Mouse (Mus musculus) lung, postnatal 0 days (tissue): ENCODE results near the gene Gm17349.

Experiments used
- CTCF ChIP-seq: IDR thresholded peaks from 2 replicates; pipeline ENCODE4 v1.5.1; 2016; ENCODE audit warnings: antibody characterized with exemption, mild to moderate bottlenecking
- EP300 ChIP-seq: IDR thresholded peaks from 2 replicates; pipeline ENCODE4 v1.6.1; 2016; ENCODE audit warnings: antibody characterized with exemption, mild to moderate bottlenecking, control low read depth

GRCm38 (mm10) chr15:99733186-99733585 is 27.9 kb upstream of the Gm17349 start:
- no peak for TF ChIP-seq CTCF
- TF ChIP-seq EP300 = no peak
